Mouse (Mus musculus): ENCODE results near the gene Nisch. TPM values are rescaled to one million over a fixed set of nuclear protein-coding genes. Genes with fewer than 3 reads are reported as not detected.

Nisch gene
- polyA plus RNA-seq, 1 experiment from 2014 or later = 389 TPM

GRCm38 (mm10) chr14:31245946-31246345 is 29.2 kb upstream of the Nisch start:
- no peak for ATAC-seq
- H3K4me1 ChIP-seq (replicated peaks; ENCODE audit: control insufficient read depth, insufficient read depth, low read length) = 0 out of 2 replicates have a peak, but pooled peaks cover 6% of the 10 kb centered on the region
- H3K9ac ChIP-seq (replicated peaks; ENCODE audit: low read depth, low read length) = no peak overlapping the region
- no peak overlapping the region for H3K4me3 ChIP-seq (replicated peaks; ENCODE audit: low read length)
- no peaks in the 10 kb centered on the region for H3K9me3 ChIP-seq (ENCODE audit: control insufficient read depth, low read length)
- H3K4me2 ChIP-seq (ENCODE audit: low read length) = no peak overlapping the region
- 77% methylated on average over 1 of the region's 1 CpGs for WGBS
- no peak overlapping the region for H3K27ac ChIP-seq (ENCODE audit: low read length)
- H3K36me3 ChIP-seq (ENCODE audit: control insufficient read depth, insufficient read depth) = no peaks in the 10 kb centered on the region
- H3K27me3 ChIP-seq (replicated peaks; ENCODE audit: control insufficient read depth, insufficient read depth, low read length) = no peaks in the 10 kb centered on the region

GRCm38 (mm10) chr14:31244777-31245176 is 28.0 kb upstream of the Nisch start:
- H3K36me3 ChIP-seq (ENCODE audit: control insufficient read depth, insufficient read depth) = no peaks in the 10 kb centered on the region
- no peak overlapping the region for H3K4me3 ChIP-seq (replicated peaks; ENCODE audit: low read length)
- no peak for ATAC-seq
- H3K4me2 ChIP-seq (ENCODE audit: low read length) = no peak overlapping the region
- no peaks in the 10 kb centered on the region for H3K4me1 ChIP-seq (replicated peaks; ENCODE audit: control insufficient read depth, insufficient read depth, low read length)
- no peak overlapping the region for H3K27ac ChIP-seq (ENCODE audit: low read length)
- no peak overlapping the region for H3K9ac ChIP-seq (replicated peaks; ENCODE audit: low read depth, low read length)
- H3K9me3 ChIP-seq (ENCODE audit: control insufficient read depth, low read length) = no peaks in the 10 kb centered on the region
- 58% methylated on average over 1 of the region's 1 CpGs for WGBS
- H3K27me3 ChIP-seq (replicated peaks; ENCODE audit: control insufficient read depth, insufficient read depth, low read length) = no peaks in the 10 kb centered on the region

GRCm38 (mm10) chr14:31240528-31240927 is 23.8 kb upstream of the Nisch start:
- no peak for ATAC-seq
- Histone ChIP-seq H3K36me3 (ENCODE audit: control insufficient read depth, insufficient read depth) (no peaks in the 10 kb centered on the region), H3K4me1 (replicated peaks; ENCODE audit: control insufficient read depth, insufficient read depth, low read length) (no peaks in the 10 kb centered on the region), H3K4me2 (ENCODE audit: low read length) (no peak overlapping the region), H3K9me3 (ENCODE audit: control insufficient read depth, low read length) (no peaks in the 10 kb centered on the region), H3K9ac (replicated peaks; ENCODE audit: low read depth, low read length) (no peak overlapping the region), H3K4me3 (replicated peaks; ENCODE audit: low read length) (no peak overlapping the region), H3K27me3 (replicated peaks; ENCODE audit: control insufficient read depth, insufficient read depth, low read length) (no peaks in the 10 kb centered on the region), H3K27ac (ENCODE audit: low read length) (no peak overlapping the region)
- WGBS = 83% methylated on average over 3 of the region's 3 CpGs

DNA sequence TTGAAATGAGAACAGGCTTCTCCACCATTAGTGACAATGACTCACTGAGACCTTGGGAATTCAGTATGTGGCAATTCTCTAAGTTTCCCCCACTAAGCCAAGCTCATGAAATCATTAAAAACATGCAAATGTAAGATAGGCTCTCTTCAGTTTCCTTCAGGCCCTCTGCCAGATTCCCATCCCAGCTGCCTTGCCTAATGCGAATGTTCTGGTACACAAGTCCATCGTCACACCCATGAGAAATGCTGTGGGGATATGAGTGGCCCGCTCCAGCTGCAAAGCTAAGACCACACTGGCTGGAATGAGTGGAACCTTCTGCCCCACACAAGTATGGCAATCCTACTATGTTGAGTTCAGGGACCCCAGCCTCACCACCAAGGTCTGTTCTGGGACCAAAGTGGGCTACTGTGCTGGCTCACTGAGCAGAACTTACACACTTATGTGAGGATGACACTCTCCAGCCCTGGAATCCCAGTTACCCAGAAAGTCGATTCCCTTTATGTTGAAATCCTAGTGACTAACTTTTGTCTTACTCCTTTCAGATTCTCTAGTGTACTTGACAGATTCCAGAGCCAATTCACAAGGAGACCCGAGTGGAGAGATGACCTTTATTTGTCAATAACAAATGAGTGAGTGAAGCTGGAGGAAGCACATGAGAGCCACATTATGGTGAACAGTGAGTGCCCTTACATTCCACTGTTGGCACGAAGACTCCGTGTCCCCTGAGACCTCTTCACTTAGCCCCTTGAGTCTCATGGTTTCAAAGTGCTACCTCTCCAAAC is 20.5 kb upstream of the Nisch start:
- no peaks in the 10 kb centered on the region for H3K4me1 ChIP-seq (replicated peaks; ENCODE audit: control insufficient read depth, insufficient read depth, low read length)
- no peak overlapping the region for H3K9ac ChIP-seq (replicated peaks; ENCODE audit: low read depth, low read length)
- 84% methylated on average over 7 of the region's 7 CpGs for WGBS
- H3K27me3 ChIP-seq (replicated peaks; ENCODE audit: control insufficient read depth, insufficient read depth, low read length) = no peaks in the 10 kb centered on the region
- H3K9me3 ChIP-seq (ENCODE audit: control insufficient read depth, low read length) = no peaks in the 10 kb centered on the region
- H3K36me3 ChIP-seq (ENCODE audit: control insufficient read depth, insufficient read depth) = no peaks in the 10 kb centered on the region
- no peak overlapping the region for H3K4me3 ChIP-seq (replicated peaks; ENCODE audit: low read length)
- H3K27ac ChIP-seq (ENCODE audit: low read length) = no peak overlapping the region
- ATAC-seq = no peak
- H3K4me2 ChIP-seq (ENCODE audit: low read length) = no peak overlapping the region

- 18% methylated on average over 11 of the region's 11 CpGs for WGBS
- Histone ChIP-seq H3K4me1 (replicated peaks; ENCODE audit: control insufficient read depth, insufficient read depth, low read length) (no peaks in the 10 kb centered on the region), H3K4me3 (replicated peaks; ENCODE audit: low read length) (no peak overlapping the region), H3K36me3 (ENCODE audit: control insufficient read depth, insufficient read depth) (no peaks in the 10 kb centered on the region), H3K9me3 (ENCODE audit: control insufficient read depth, low read length) (no peaks in the 10 kb centered on the region), H3K27ac (ENCODE audit: low read length) (no peak overlapping the region), H3K27me3 (replicated peaks; ENCODE audit: control insufficient read depth, insufficient read depth, low read length) (no peaks in the 10 kb centered on the region), H3K9ac (replicated peaks; ENCODE audit: low read depth, low read length) (peak overlapping the region; percentile 38; the same call in 1 of the 2 replicates), H3K4me2 (ENCODE audit: low read length) (no peak overlapping the region)
- ATAC-seq = peak; percentile 78
Measured at GRCm38 (mm10) chr14:31233996-31234591, 17.3 kb upstream of the Nisch start.

DNA sequence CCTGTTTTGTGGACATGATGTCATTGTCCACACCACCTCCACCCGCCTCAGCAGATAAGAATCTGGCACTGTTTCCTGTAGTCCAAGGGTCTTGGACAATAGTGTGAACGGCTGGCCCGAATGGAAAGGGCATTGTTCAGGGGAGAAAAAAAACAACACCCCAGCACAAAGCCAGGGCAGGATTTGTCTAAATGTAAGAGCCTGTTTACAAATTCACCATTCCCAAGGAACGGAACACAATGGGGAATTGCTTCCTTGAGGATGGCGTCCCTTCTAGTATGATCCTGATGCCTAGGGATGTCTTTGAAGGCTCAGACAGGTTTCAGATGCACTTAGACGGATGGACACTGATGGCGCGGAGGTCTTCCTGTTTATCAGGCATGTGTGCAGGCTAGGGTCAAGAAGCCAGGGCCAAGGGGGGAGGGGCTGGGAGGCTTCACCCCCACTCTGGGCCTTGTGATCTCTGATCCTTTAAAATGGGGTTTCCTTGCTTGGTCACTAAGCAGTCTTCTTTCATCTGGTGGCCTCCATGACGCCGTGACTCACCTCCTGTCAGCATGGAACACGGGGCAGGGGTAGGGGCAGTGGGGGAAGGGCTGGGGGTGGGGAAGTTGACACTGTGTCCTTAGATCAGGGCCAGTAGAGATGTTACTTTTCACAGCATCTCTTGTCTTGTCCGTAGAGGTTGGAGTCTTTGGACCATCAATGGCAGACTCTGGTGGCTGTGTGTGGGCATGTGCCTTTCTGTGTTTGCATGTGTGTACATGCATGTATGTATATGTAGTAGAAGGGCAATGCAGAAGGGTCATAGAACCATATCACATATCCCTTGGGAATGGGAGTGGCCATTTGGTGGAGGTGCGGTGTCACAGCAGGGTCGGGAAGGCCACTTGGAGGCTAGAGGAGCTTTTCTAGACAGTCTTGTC is 16.6 kb upstream of the Nisch start:
- no peaks in the 10 kb centered on the region for H3K27me3 ChIP-seq (replicated peaks; ENCODE audit: control insufficient read depth, insufficient read depth, low read length)
- no peak overlapping the region for H3K4me3 ChIP-seq (replicated peaks; ENCODE audit: low read length)
- no peaks in the 10 kb centered on the region for H3K4me1 ChIP-seq (replicated peaks; ENCODE audit: control insufficient read depth, insufficient read depth, low read length)
- no peaks in the 10 kb centered on the region for H3K9me3 ChIP-seq (ENCODE audit: control insufficient read depth, low read length)
- H3K36me3 ChIP-seq (ENCODE audit: control insufficient read depth, insufficient read depth) = no peaks in the 10 kb centered on the region
- H3K9ac ChIP-seq (replicated peaks; ENCODE audit: low read depth, low read length) = no peak overlapping the region
- WGBS = 89% methylated on average over 14 of the region's 14 CpGs
- H3K4me2 ChIP-seq (ENCODE audit: low read length) = no peak overlapping the region
- no peak overlapping the region for H3K27ac ChIP-seq (ENCODE audit: low read length)
- ATAC-seq = peak; percentile 42

DNA sequence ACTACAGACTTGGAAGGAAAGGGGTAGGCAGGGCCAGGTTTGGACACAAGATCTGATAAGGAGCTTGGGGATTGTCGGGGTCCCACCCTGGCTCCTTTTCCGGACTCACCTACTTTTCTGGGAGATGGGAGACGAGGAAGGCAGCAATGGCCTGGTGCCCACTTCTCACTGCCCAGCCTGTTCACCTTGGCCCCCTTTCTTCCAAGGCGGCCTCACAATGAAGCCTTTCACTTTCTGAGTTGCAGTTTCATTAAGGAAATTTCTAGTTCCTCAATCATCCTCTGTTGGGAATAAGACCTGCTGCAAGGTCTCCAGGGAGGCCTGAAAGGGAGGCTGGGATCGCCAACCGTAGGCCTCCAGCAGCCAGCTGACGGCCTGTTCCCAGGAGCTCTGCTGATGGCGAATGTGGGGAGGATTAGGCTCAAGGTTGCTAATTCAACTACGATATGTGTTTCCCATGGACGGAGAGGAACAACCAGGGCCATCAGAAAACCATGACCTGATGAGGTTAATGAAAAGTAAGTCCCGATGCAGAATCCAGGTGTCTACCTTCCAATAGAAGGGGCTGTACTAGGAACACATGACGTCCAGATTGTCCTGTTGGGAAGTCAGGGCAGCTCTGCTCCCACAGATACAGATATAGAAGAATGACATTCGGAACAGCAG is 15.8 kb upstream of the Nisch start:
- Histone ChIP-seq H3K9me3 (ENCODE audit: control insufficient read depth, low read length) (no peaks in the 10 kb centered on the region), H3K4me3 (replicated peaks; ENCODE audit: low read length) (no peak overlapping the region), H3K27me3 (replicated peaks; ENCODE audit: control insufficient read depth, insufficient read depth, low read length) (no peaks in the 10 kb centered on the region), H3K4me1 (replicated peaks; ENCODE audit: control insufficient read depth, insufficient read depth, low read length) (no peaks in the 10 kb centered on the region), H3K9ac (replicated peaks; ENCODE audit: low read depth, low read length) (no peak overlapping the region), H3K36me3 (ENCODE audit: control insufficient read depth, insufficient read depth) (no peaks in the 10 kb centered on the region), H3K27ac (ENCODE audit: low read length) (no peak overlapping the region), H3K4me2 (ENCODE audit: low read length) (no peak overlapping the region)
- 82% methylated on average over 13 of the region's 13 CpGs for WGBS
- no peak for ATAC-seq

DNA sequence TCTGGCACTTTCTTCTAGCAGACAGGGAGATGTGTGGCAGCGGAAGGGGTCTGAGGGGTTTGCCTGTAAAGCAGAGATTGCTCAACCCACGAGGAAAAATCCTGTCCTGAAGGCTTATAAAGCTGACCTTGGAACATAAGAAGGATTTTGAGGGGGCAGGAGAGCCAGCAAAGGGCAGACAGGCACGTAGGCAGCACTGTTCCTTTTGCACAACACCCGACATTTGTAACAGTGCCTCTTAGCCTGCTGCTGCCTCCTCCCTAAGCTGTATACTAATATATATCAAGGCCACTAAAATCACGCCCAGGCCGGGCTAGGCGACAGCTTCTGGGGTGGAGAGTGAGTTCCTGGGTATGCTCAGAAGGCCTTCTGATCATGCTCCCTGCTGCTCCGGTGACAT is 13.7 kb upstream of the Nisch start:
- ATAC-seq = no peak
- Histone ChIP-seq H3K27me3 (replicated peaks; ENCODE audit: control insufficient read depth, insufficient read depth, low read length) (no peaks in the 10 kb centered on the region), H3K36me3 (ENCODE audit: control insufficient read depth, insufficient read depth) (no peaks in the 10 kb centered on the region), H3K4me3 (replicated peaks; ENCODE audit: low read length) (no peak overlapping the region), H3K27ac (ENCODE audit: low read length) (no peak overlapping the region), H3K9me3 (ENCODE audit: control insufficient read depth, low read length) (no peaks in the 10 kb centered on the region), H3K9ac (replicated peaks; ENCODE audit: low read depth, low read length) (no peak overlapping the region), H3K4me1 (replicated peaks; ENCODE audit: control insufficient read depth, insufficient read depth, low read length) (peaks cover 2% of the 10 kb centered on the region; the same call in 1 of the 2 replicates), H3K4me2 (ENCODE audit: low read length) (no peak overlapping the region)
- 81% methylated on average over 8 of the region's 8 CpGs for WGBS

DNA sequence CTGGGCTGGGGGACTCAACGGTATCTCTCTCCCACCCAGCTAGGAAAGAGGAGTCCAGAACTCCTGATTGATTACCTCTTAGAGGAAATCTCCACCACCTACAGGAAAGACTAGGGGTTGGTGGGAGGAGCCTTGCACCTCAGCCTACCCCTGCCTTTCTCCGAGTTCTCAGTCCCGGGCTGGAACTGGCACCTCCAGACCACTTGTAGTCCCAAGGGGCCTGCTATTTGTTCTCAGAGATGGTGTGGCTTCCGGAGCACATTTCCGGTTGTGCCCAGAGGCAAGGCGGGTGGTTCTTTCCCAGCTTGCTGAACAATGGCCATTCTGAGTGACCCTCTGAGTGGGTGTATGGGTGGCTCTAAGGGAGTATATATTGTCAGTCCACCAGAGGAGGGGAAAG is 11.5 kb upstream of the Nisch start:
- H3K27ac ChIP-seq (ENCODE audit: low read length) = no peak overlapping the region
- H3K4me3 ChIP-seq (replicated peaks; ENCODE audit: low read length) = no peak overlapping the region
- no peak for ATAC-seq
- H3K4me2 ChIP-seq (ENCODE audit: low read length) = no peak overlapping the region
- H3K4me1 ChIP-seq (replicated peaks; ENCODE audit: control insufficient read depth, insufficient read depth, low read length) = peaks cover 2% of the 10 kb centered on the region; the same call in 1 of the 2 replicates
- no peaks in the 10 kb centered on the region for H3K36me3 ChIP-seq (ENCODE audit: control insufficient read depth, insufficient read depth)
- H3K27me3 ChIP-seq (replicated peaks; ENCODE audit: control insufficient read depth, insufficient read depth, low read length) = no peaks in the 10 kb centered on the region
- no peaks in the 10 kb centered on the region for H3K9me3 ChIP-seq (ENCODE audit: control insufficient read depth, low read length)
- no peak overlapping the region for H3K9ac ChIP-seq (replicated peaks; ENCODE audit: low read depth, low read length)
- WGBS = 74% methylated on average over 6 of the region's 6 CpGs

Data from forebrain, embryonic 16.5 days (tissue).